Mouse (Mus musculus) erythroblast, embryonic 14.5 days (primary cell): ENCODE measurements around the gene Cdc42bpa. TPM values are rescaled to one million over a fixed set of nuclear protein-coding genes. Genes with fewer than 3 reads are reported as not detected.

Experiments
- H3K27me3 ChIP-seq: 2 replicates; pipeline ENCODE4 v1.6.1; 2012; ENCODE audit warnings: inconsistent platforms; ENCODE audit not compliant: control insufficient read depth
- H3K36me3 ChIP-seq: 2 replicates; pipeline ENCODE4 v1.6.1; 2012; ENCODE audit warnings: mild to moderate bottlenecking, inconsistent platforms; ENCODE audit not compliant: control insufficient read depth
- H3K4me1 ChIP-seq: 2 replicates; pipeline ENCODE4 v1.6.1; 2012; ENCODE audit warnings: inconsistent platforms; ENCODE audit not compliant: control insufficient read depth
- H3K4me3 ChIP-seq: replicated peaks from 2 replicates; pipeline ENCODE3; 2012; ENCODE audit warnings: moderate library complexity, mild to moderate bottlenecking, inconsistent platforms
- H3K9me3 ChIP-seq: 2 replicates; pipeline ENCODE4 v1.6.1; 2012; ENCODE audit warnings: low read length, inconsistent platforms, mixed read lengths; ENCODE audit not compliant: control insufficient read depth
- GATA1 ChIP-seq: IDR thresholded peaks from 2 replicates; pipeline ENCODE4 v1.6.1; 2012; ENCODE audit warnings: low read length, inconsistent platforms, mixed read lengths
- TAL1 ChIP-seq: IDR thresholded peaks from 3 replicates; pipeline ENCODE4 v1.6.1; 2012; ENCODE audit warnings: low read length, inconsistent platforms, mixed read lengths
- polyA plus RNA-seq: library from polyadenylated mRNA; stranded (reverse); fragments of >175 nt; gene quantifications from 2 replicates; pipeline ENCODE4 v1.2.3, GENCODE M21; 2012

Gene Cdc42bpa
- polyA plus RNA-seq, 1 experiment, result 2.3 TPM

DNA sequence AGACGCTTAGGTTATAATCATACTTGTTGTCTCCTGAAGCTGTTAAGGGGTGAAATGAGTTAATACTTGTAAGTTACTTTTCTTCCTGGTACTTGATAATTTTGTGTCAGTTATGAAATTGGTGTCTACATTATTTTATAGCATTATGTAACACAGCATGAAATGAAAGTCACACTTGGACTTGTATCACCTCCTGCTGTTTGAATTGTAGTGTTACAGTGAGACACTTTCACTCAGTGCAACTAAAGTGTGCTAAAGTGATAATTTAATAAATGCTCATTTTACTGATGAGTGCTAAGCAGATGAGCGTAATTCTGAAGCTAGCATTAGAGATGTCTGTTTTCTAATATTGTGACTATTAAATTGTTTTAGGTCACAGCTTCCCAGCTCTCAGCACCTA, 180.7 kb downstream of the Cdc42bpa start:
- Histone ChIP-seq H3K4me1 (peaks cover under 1% of the 10 kb centered on the region; the same call in 1 of the 2 replicates), H3K36me3 (peaks cover 93% of the 10 kb centered on the region), H3K4me3 (no peak overlapping the region), H3K9me3 (no peaks in the 10 kb centered on the region), H3K27me3 (no peaks in the 10 kb centered on the region)
- no peak for TF ChIP-seq TAL1
- TF ChIP-seq GATA1, result no peak

- TF ChIP-seq GATA1, result no peak
- TF ChIP-seq TAL1, result no peak
- peaks cover 89% of the 10 kb centered on the region for H3K36me3 ChIP-seq
- H3K9me3 ChIP-seq, result no peaks in the 10 kb centered on the region
- peak overlapping the region; percentile 44 for H3K4me3 ChIP-seq
- no peaks in the 10 kb centered on the region for H3K27me3 ChIP-seq
- peaks cover 32% of the 10 kb centered on the region for H3K4me1 ChIP-seq
These were observed 187.8 kb downstream of the Cdc42bpa start for GRCm38 (mm10) chr1:180148036-180148435.

DNA sequence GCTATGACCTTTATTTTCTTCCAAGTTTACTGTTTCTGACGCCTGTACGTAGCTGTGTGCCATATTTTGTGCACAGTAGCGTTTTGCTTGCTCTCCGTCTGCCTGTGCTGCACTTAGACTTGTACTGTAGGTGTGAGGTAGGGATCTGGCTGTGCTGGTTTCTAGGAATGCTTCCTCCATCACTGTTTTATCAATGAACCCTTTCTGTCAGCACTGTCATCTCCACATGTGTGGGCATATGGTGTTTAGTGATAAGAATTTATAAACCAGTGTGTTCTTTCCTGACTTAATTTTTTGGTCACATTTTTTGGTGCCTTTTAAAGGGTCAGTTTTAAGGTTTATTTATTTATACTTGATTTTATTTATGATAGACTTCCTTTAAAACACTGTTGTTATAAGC, 188.3 kb downstream of the Cdc42bpa start:
- Histone ChIP-seq H3K27me3 (no peaks in the 10 kb centered on the region), H3K4me3 (peak overlapping the region; percentile 44), H3K9me3 (no peaks in the 10 kb centered on the region), H3K36me3 (peaks cover 90% of the 10 kb centered on the region), H3K4me1 (peaks cover 32% of the 10 kb centered on the region)
- peak; percentile 83 for TF ChIP-seq TAL1
- TF ChIP-seq GATA1, result peak; percentile 58

DNA sequence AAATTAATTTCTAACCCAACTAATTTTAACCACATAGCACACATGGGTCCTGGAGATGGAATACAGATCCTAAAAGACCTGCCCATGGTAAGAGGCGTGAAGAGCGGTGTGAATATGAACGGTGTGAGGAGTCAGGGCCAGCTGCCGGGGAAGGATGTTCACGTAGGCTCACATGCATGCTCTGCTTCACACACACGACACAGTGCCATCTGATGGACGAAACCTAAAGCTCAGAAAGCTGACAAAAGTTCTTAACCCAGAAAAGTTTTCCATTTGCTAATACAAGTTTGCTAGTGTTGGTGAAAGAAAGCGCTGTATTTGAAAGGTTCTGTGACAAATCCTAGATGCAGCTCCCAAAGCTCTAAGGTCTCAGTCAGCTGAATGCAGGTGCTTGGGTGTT, 190.9 kb downstream of the Cdc42bpa start:
- Histone ChIP-seq H3K4me1 (peaks cover 31% of the 10 kb centered on the region), H3K9me3 (no peaks in the 10 kb centered on the region), H3K27me3 (no peaks in the 10 kb centered on the region), H3K4me3 (no peak overlapping the region), H3K36me3 (peaks cover 86% of the 10 kb centered on the region)
- TF ChIP-seq TAL1 (no peak), GATA1 (no peak)

DNA sequence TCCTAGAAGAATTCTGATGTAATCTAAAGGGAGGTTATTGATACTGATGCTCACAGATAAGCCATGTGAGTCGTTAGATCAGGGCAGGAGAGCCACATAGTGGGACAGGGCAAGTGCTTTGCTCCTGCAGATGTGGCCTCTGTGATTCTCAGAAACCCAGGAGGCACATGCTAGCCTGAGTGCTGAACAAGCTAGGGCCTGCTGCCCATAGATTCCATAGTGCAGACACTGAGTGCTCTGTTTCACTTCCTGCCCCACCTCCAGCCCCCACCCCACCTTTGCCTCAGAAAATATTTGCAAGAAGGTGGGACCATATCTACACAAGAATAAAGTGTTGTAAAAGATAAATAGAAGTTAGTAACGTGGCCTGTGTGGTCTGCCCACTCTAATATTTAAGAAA, 198.4 kb downstream of the Cdc42bpa start:
- H3K9me3 ChIP-seq, result no peaks in the 10 kb centered on the region
- H3K27me3 ChIP-seq, result no peaks in the 10 kb centered on the region
- H3K4me3 ChIP-seq, result no peak overlapping the region
- H3K4me1 ChIP-seq, result no peaks in the 10 kb centered on the region
- no peak for TF ChIP-seq TAL1
- TF ChIP-seq GATA1, result no peak
- peaks cover 67% of the 10 kb centered on the region for H3K36me3 ChIP-seq

- no peak for TF ChIP-seq TAL1
- TF ChIP-seq GATA1, result no peak
- Histone ChIP-seq H3K36me3 (peaks cover 62% of the 10 kb centered on the region), H3K9me3 (no peaks in the 10 kb centered on the region), H3K27me3 (no peaks in the 10 kb centered on the region), H3K4me1 (no peaks in the 10 kb centered on the region), H3K4me3 (no peak overlapping the region)
These were observed 200.3 kb downstream of the Cdc42bpa start for GRCm38 (mm10) chr1:180160545-180160944.

DNA sequence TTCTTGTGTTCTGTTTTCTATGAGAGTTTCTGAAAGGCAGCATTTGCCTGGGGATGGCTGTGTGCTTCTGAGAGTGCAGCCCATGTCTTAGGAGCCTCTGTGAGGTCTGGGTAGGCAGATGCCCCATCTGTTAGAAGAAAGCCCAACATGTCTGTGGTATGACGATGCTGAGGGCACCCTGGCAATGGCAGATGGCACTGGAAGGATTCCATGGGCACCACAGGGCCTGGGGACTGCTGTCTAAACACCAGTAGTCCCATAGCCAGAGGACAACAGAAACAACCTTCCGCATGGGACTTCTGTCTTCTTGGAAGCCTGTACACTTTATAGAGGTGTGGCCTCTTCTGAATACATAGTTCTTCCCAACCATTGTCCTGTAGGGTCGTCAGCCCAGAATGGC, 200.9 kb downstream of the Cdc42bpa start:
- TF ChIP-seq TAL1 (no peak), GATA1 (no peak)
- H3K9me3 ChIP-seq, result no peaks in the 10 kb centered on the region
- no peaks in the 10 kb centered on the region for H3K27me3 ChIP-seq
- no peaks in the 10 kb centered on the region for H3K4me1 ChIP-seq
- no peak overlapping the region for H3K4me3 ChIP-seq
- H3K36me3 ChIP-seq, result peaks cover 63% of the 10 kb centered on the region

GRCm38 (mm10) chr1:180161566-180162355, 201.5 kb downstream of the Cdc42bpa start:
- Histone ChIP-seq H3K27me3 (no peaks in the 10 kb centered on the region), H3K4me3 (no peak overlapping the region), H3K4me1 (no peaks in the 10 kb centered on the region), H3K36me3 (peaks cover 69% of the 10 kb centered on the region), H3K9me3 (no peaks in the 10 kb centered on the region)
- TF ChIP-seq GATA1, result no peak
- no peak for TF ChIP-seq TAL1

GRCm38 (mm10) chr1:180162986-180163385, 202.7 kb downstream of the Cdc42bpa start:
- Histone ChIP-seq H3K4me1 (no peaks in the 10 kb centered on the region), H3K9me3 (no peaks in the 10 kb centered on the region), H3K4me3 (no peak overlapping the region), H3K27me3 (no peaks in the 10 kb centered on the region), H3K36me3 (peaks cover 82% of the 10 kb centered on the region)
- TF ChIP-seq GATA1, result no peak
- TF ChIP-seq TAL1, result no peak

GRCm38 (mm10) chr1:180166533-180166932, 206.3 kb downstream of the Cdc42bpa start:
- Histone ChIP-seq H3K4me3 (no peak overlapping the region), H3K36me3 (peaks cover 81% of the 10 kb centered on the region), H3K27me3 (no peaks in the 10 kb centered on the region), H3K9me3 (no peaks in the 10 kb centered on the region), H3K4me1 (no peaks in the 10 kb centered on the region)
- TF ChIP-seq GATA1 (no peak), TAL1 (no peak)
